Mouse (Mus musculus): ENCODE data around the gene Prss38. TPM values are rescaled to one million over a fixed set of nuclear protein-coding genes. Genes with fewer than 3 reads are reported as not detected.

The Prss38 gene
- polyA plus RNA-seq, 1 experiment from 2014 or later = not detected

DNA sequence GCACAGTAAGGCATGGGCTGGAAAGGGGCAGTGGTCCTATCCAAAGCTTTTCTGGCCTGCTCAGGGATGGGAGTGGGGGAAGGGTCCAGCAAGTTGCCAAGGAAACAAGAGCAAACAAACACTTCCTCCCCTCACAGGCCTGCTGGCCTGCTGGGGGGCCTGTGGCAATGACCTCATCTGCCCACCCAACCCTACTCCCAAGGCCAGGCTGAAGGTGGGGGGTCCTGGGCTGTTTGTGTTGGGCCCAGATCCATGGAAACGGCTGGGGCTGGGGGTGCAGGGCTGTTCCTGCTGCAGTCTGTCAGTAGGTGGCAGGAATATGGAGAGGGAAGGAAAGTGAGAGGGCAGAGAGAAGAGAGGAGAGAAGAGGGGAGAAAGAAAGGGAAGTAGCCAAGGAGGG, 39.1 kb downstream of the Prss38 start:
- no peak overlapping the region for H3K4me3 ChIP-seq
- no peak overlapping the region for H3K9ac ChIP-seq
- H3K36me3 ChIP-seq = no peaks in the 10 kb centered on the region
- no peak for ATAC-seq (ENCODE audit: low FRiP score, low read depth)
- WGBS = 14% methylated on average over 1 of the region's 1 CpGs
- no peaks in the 10 kb centered on the region for H3K9me3 ChIP-seq
- peaks cover 12% of the 10 kb centered on the region; the same call in 1 of the 2 replicates for H3K4me1 ChIP-seq
- no peak overlapping the region for H3K27ac ChIP-seq
- no peak overlapping the region for H3K4me2 ChIP-seq (replicated peaks)
- no peaks in the 10 kb centered on the region for H3K27me3 ChIP-seq (replicated peaks)

DNA sequence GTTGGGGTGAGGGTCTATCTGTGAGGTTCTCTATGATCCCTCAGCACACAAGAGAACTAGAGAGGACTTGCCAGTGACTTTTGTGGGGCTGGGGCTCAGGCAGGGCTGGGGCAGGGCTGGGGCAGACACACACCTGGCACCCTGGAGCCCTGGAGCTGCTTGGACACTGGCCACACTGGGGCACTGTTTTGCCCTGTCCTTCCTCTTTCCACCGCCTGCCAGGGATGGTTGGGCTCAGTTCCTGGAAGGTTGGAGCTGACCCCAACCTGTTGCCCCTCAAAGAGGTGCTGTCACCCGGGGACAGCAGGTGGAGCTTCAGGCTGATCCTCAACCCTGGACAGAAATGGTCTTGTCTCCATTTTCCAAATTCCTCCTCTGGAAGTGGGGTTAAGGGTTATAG, 39.5 kb downstream of the Prss38 start:
- Histone ChIP-seq H3K27ac (no peak overlapping the region), H3K4me1 (peaks cover 12% of the 10 kb centered on the region; the same call in 1 of the 2 replicates), H3K9me3 (no peaks in the 10 kb centered on the region), H3K4me2 (replicated peaks) (no peak overlapping the region), H3K4me3 (no peak overlapping the region), H3K9ac (no peak overlapping the region), H3K36me3 (no peaks in the 10 kb centered on the region), H3K27me3 (replicated peaks) (no peaks in the 10 kb centered on the region)
- no peak for ATAC-seq (ENCODE audit: low FRiP score, low read depth)
- WGBS = 53% methylated on average over 2 of the region's 2 CpGs

DNA sequence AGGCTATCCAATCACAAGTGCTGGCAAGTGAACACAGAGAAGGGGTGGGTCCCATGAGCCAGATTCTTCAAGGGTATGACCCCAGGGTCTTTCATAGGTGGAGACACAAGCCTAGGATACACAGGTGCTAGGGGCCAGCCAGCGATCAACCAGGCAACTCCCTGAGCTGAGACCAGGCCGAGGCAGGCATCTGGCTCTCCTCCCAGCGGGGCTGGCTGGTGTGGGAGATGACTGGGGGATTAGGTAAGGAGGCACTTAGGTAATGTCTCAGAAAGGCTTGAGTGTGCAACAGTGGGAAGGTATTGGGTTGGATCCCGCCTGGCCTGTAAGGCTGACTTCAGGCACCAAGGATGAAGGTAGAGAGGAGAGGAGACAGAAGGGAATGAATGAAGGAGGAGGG, 40.3 kb downstream of the Prss38 start:
- no peaks in the 10 kb centered on the region for H3K9me3 ChIP-seq
- H3K9ac ChIP-seq = no peak overlapping the region
- no peaks in the 10 kb centered on the region for H3K27me3 ChIP-seq (replicated peaks)
- no peak for ATAC-seq (ENCODE audit: low FRiP score, low read depth)
- no peaks in the 10 kb centered on the region for H3K36me3 ChIP-seq
- no peak overlapping the region for H3K4me2 ChIP-seq (replicated peaks)
- no peak overlapping the region for H3K27ac ChIP-seq
- H3K4me1 ChIP-seq = peaks cover 12% of the 10 kb centered on the region; the same call in 1 of the 2 replicates
- WGBS = 86% methylated on average over 4 of the region's 4 CpGs
- no peak overlapping the region for H3K4me3 ChIP-seq

DNA sequence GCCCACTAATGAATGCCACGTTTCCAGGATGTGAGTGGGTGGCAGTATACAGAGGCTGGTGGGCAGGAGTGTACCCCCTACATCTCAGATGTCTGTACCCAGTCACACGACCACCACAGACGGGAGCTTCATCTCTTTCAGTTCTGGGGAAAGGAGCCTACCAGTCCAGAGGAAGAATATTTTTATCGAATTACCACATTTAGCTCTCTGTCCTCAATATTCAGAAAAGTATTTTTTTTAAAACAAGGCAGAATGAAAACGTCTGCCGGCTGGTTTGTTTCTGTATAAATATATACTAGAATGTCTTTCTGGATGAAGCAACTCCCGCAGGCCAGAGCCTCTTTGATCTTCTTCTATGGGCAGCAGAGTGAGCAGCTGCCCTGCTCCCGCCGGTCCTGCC, 42.5 kb downstream of the Prss38 start:
- no peak overlapping the region for H3K9ac ChIP-seq
- peaks cover 16% of the 10 kb centered on the region; the same call in 1 of the 2 replicates for H3K4me1 ChIP-seq
- no peaks in the 10 kb centered on the region for H3K9me3 ChIP-seq
- 55% methylated on average over 9 of the region's 9 CpGs for WGBS
- no peak overlapping the region for H3K4me3 ChIP-seq
- H3K27ac ChIP-seq = no peak overlapping the region
- ATAC-seq (ENCODE audit: low FRiP score, low read depth) = no peak
- H3K4me2 ChIP-seq (replicated peaks) = no peak overlapping the region
- no peaks in the 10 kb centered on the region for H3K36me3 ChIP-seq
- H3K27me3 ChIP-seq (replicated peaks) = no peaks in the 10 kb centered on the region

DNA sequence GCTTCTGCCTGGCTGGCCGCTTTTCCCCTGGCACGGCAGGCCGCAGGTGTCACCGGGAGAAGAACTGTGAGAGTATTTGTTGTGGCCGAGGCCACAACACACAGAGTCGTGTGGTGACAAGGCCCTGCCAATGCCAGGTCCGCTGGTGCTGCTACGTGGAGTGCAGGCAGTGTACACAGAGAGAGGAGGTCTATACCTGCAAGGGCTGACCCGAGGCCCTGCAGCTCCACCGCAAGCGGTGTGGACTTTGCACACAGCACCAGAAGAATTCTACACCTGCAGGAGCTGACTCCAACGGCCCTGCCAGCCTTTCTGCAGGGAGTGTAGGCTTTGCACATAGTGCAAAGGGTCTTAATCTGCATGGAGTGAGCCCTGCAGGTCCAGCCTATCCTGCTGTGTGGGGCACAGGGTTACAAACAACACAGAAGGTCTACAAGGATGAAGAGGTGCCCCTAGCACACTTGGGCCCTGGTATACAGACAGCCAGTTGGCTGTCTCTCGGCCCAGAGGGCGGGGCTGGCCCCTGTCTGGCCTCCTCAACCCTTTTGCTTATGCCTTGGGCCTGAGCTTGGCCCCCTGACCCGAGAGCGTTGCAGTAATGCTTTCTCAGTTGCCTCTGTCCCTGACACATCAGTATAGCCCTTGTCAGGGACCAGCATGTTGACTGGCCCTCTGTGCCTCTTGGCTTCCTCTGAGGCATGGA, 44.1 kb downstream of the Prss38 start:
- H3K27me3 ChIP-seq (replicated peaks) = no peaks in the 10 kb centered on the region
- H3K4me1 ChIP-seq = peaks cover 10% of the 10 kb centered on the region; the same call in 1 of the 2 replicates
- H3K4me2 ChIP-seq (replicated peaks) = no peak overlapping the region
- ATAC-seq (ENCODE audit: low FRiP score, low read depth) = no peak
- H3K4me3 ChIP-seq = no peak overlapping the region
- no peaks in the 10 kb centered on the region for H3K36me3 ChIP-seq
- no peak overlapping the region for H3K27ac ChIP-seq
- no peak overlapping the region for H3K9ac ChIP-seq
- WGBS = 82% methylated on average over 16 of the region's 16 CpGs
- no peaks in the 10 kb centered on the region for H3K9me3 ChIP-seq

DNA sequence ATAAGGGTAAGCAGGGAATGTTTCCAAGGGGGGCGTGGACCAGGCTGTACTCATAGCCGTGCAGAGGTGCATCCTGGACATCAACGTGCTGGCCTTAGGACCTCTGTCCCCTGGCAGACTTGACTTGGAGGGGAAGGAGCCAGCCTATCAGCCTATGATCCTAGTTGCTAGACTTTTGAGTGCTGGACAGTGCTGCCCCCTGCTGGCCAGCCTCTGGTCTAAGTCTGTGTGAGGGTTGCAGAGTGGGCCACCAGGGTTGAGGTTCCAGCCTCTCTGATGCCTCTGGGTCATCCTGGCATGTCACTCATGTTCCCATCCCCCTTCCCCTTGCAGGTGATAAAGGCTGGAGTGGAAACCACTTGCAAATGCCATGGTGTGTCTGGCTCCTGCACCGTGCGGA, 44.9 kb downstream of the Prss38 start:
- no peaks in the 10 kb centered on the region for H3K36me3 ChIP-seq
- no peak overlapping the region for H3K4me2 ChIP-seq (replicated peaks)
- H3K27me3 ChIP-seq (replicated peaks) = no peaks in the 10 kb centered on the region
- no peak for ATAC-seq (ENCODE audit: low FRiP score, low read depth)
- 0 out of 2 replicates have a peak, but pooled peaks cover 4% of the 10 kb centered on the region for H3K4me1 ChIP-seq
- no peak overlapping the region for H3K9ac ChIP-seq
- WGBS = 46% methylated on average over 5 of the region's 5 CpGs
- H3K9me3 ChIP-seq = no peaks in the 10 kb centered on the region
- H3K27ac ChIP-seq = no peak overlapping the region
- H3K4me3 ChIP-seq = no peak overlapping the region

DNA sequence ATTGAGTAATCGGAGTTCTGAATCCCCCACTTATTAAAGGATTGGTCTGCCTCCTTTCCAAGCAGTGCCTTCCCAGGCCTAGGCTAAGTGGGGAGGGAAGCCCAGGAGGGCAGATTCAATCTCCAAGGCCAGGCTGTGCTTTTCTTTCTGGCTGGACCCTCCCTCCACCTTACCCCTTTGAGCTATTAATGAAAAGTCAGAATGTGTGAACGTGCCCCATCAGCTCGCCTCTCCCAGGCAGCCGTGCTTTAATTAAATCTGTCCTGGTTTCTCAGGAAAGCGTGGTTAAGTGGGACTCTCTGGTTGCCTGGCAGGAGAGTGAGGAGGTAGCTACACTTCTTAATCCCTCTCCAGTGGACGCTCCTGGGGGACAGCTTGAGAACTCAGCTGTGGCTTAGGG, 45.8 kb downstream of the Prss38 start:
- WGBS = 37% methylated on average over 6 of the region's 6 CpGs
- no peaks in the 10 kb centered on the region for H3K9me3 ChIP-seq
- 0 out of 2 replicates have a peak, but pooled peaks cover 4% of the 10 kb centered on the region for H3K4me1 ChIP-seq
- H3K9ac ChIP-seq = no peak overlapping the region
- ATAC-seq (ENCODE audit: low FRiP score, low read depth) = no peak
- H3K4me3 ChIP-seq = no peak overlapping the region
- H3K4me2 ChIP-seq (replicated peaks) = no peak overlapping the region
- no peaks in the 10 kb centered on the region for H3K27me3 ChIP-seq (replicated peaks)
- H3K27ac ChIP-seq = no peak overlapping the region
- H3K36me3 ChIP-seq = no peaks in the 10 kb centered on the region

DNA sequence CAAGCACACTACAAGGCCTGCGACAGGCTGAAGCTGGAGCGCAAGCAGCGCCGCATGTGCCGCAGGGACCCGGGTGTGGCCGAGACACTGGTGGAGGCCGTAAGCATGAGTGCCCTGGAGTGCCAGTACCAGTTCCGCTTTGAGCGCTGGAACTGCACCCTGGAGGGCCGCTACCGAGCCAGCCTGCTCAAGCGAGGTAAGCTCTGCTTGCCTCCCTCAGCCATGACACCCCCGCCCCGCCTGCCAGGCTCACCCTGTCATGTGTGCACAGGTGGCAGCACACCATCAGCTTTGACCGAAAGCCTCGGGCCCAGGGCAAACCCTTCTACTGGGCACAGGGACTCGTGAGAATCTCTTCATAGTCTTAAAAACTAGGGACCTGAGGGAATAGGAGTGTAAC, 47.8 kb downstream of the Prss38 start:
- Histone ChIP-seq H3K4me3 (no peak overlapping the region), H3K4me1 (0 out of 2 replicates have a peak, but pooled peaks cover 4% of the 10 kb centered on the region), H3K9ac (no peak overlapping the region), H3K4me2 (replicated peaks) (no peak overlapping the region), H3K27ac (no peak overlapping the region), H3K36me3 (no peaks in the 10 kb centered on the region), H3K27me3 (replicated peaks) (no peaks in the 10 kb centered on the region), H3K9me3 (no peaks in the 10 kb centered on the region)
- 86% methylated on average over 18 of the region's 18 CpGs for WGBS
- no peak for ATAC-seq (ENCODE audit: low FRiP score, low read depth)

DNA sequence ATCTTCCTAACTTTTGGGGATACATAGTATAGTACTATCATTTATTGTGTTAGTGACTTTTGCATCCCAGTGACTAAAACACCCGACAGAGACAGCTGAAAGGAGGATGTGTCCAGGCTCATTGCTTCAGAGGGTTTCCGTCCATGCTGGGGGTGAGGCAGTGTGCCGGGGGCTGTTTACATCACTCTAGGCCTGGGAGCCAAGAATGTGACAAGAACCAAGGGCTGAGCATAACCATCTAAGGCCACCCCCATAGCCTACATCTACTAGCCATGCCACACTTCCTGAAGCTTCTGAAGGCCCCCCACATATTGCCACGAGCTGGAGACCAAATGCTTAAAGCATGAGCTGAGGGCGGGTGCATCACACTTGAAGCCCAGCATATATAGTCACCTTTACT, 50.7 kb downstream of the Prss38 start:
- Histone ChIP-seq H3K27me3 (replicated peaks) (no peaks in the 10 kb centered on the region), H3K4me3 (no peak overlapping the region), H3K4me1 (0 out of 2 replicates have a peak, but pooled peaks cover 2% of the 10 kb centered on the region), H3K4me2 (replicated peaks) (no peak overlapping the region), H3K27ac (no peak overlapping the region), H3K9ac (no peak overlapping the region), H3K36me3 (no peaks in the 10 kb centered on the region), H3K9me3 (no peaks in the 10 kb centered on the region)
- ATAC-seq (ENCODE audit: low FRiP score, low read depth) = no peak
- 74% methylated on average over 5 of the region's 5 CpGs for WGBS

DNA sequence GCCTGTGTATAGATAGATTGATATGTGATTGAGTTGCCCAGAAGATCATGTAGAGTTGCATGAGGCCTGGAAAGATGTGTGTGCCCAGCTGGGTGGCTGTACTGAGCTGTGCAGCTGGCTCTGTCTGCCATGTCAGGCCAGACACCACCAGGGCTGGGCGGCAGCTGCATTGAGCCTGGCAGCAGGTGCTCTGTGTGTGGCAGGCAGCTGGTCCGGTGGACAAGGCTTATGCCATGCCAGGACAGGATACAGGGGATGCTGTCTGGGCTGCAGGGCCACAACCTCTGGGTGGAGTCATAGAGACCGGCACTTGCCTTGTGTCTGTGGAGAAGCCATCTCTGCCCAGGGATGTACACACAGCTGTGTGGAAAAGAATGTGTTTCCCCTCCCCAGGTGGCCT, 52.5 kb downstream of the Prss38 start:
- Histone ChIP-seq H3K4me2 (replicated peaks) (no peak overlapping the region), H3K9me3 (no peaks in the 10 kb centered on the region), H3K4me1 (no peaks in the 10 kb centered on the region), H3K27ac (no peak overlapping the region), H3K9ac (no peak overlapping the region), H3K27me3 (replicated peaks) (no peaks in the 10 kb centered on the region), H3K4me3 (no peak overlapping the region), H3K36me3 (no peaks in the 10 kb centered on the region)
- no peak for ATAC-seq (ENCODE audit: low FRiP score, low read depth)
- 69% methylated on average over 3 of the region's 3 CpGs for WGBS

Small RNA genes within 50 kb of the gene (microRNA-seq; reads per million reads assigned to microRNA genes)
- not detected for gene Gm24756

Other genes with a start within 250 kb of the Prss38 start
- gene Obscn, start 239.3 kb downstream of the Prss38 start, polyA plus RNA-seq (2016; fragmentation: Nextera tagmentation; extraction: Ambion mirVana) = 0.42 TPM in 2 replicates
- 6.5 and 7.8 TPM in 2 replicates for gene Iba57, start 211.9 kb downstream of the Prss38 start, polyA plus RNA-seq (2016; fragmentation: Nextera tagmentation; extraction: Ambion mirVana)
- gene Gjc2, start 192.4 kb downstream of the Prss38 start, polyA plus RNA-seq (2016; fragmentation: Nextera tagmentation; extraction: Ambion mirVana) = 0.23 and 0.39 TPM in 2 replicates
- 111 and 113 TPM in 2 replicates for gene Guk1, start 183.4 kb downstream of the Prss38 start, polyA plus RNA-seq (2016; fragmentation: Nextera tagmentation; extraction: Ambion mirVana)
- gene Mrpl55, start 173.2 kb downstream of the Prss38 start, polyA plus RNA-seq (2016; fragmentation: Nextera tagmentation; extraction: Ambion mirVana) = 88.0 and 91.1 TPM in 2 replicates
- 30.1 and 30.5 TPM in 2 replicates for gene 2310033P09Rik, start 167.3 kb downstream of the Prss38 start, polyA plus RNA-seq (2016; fragmentation: Nextera tagmentation; extraction: Ambion mirVana)
- gene Arf1, start 147.4 kb downstream of the Prss38 start, polyA plus RNA-seq (2016; fragmentation: Nextera tagmentation; extraction: Ambion mirVana) = 623 and 633 TPM in 2 replicates
- gene Wnt3a, start 84.9 kb downstream of the Prss38 start, polyA plus RNA-seq (2016; fragmentation: Nextera tagmentation; extraction: Ambion mirVana) = 3.4 and 4.1 TPM in 2 replicates
- gene Wnt9a, start 68.7 kb downstream of the Prss38 start, polyA plus RNA-seq (2016; fragmentation: Nextera tagmentation; extraction: Ambion mirVana) = 3.9 and 4.2 TPM in 2 replicates
- 13.6 and 14.5 TPM in 2 replicates for gene Jmjd4, start 74.4 kb upstream of the Prss38 start, polyA plus RNA-seq (2016; fragmentation: Nextera tagmentation; extraction: Ambion mirVana)
- 278 and 282 TPM in 2 replicates for gene Snap47, start 75.5 kb upstream of the Prss38 start, polyA plus RNA-seq (2016; fragmentation: Nextera tagmentation; extraction: Ambion mirVana)
- gene Zfp867, start 96.8 kb upstream of the Prss38 start, polyA plus RNA-seq (2016; fragmentation: Nextera tagmentation; extraction: Ambion mirVana) = 10.1 and 10.5 TPM in 2 replicates
- gene Zkscan17, start 151.1 kb upstream of the Prss38 start, polyA plus RNA-seq (2016; fragmentation: Nextera tagmentation; extraction: Ambion mirVana) = 23.4 and 23.8 TPM in 2 replicates
- 0.13 and 0.22 TPM in 2 replicates for gene Nlrp3, start 165.9 kb upstream of the Prss38 start, polyA plus RNA-seq (2016; fragmentation: Nextera tagmentation; extraction: Ambion mirVana)
- gene Olfr222, start 200.6 kb upstream of the Prss38 start, polyA plus RNA-seq (2016; fragmentation: Nextera tagmentation; extraction: Ambion mirVana) = not detected in 2 replicates
- gene Olfr223, start 217.6 kb upstream of the Prss38 start, polyA plus RNA-seq (2016; fragmentation: Nextera tagmentation; extraction: Ambion mirVana) = not detected in 2 replicates

All from neural tube, embryonic 12.5 days (tissue).